ENCODE assay signal across 11 mouse cellular contexts in the genomic region with DNA sequence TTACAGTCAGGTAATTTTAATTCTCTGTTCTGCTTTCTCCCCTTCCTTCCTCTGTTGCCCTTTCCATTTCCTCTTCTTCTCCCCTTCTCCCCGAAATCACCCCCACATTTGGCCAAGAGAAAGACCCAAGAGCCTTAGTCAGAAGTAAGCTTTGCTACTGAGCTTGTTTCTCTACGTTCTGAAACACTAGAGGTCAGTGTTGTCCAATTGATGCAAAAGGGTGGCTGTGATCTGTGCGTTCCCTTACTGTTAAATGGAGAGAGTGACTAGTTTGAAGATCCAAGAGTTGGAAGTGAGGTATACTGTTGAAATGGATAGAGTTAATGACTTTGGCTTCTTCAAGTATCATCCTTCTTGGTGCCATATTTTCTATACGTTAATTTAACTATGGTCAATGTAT. TPM values are rescaled to one million over a fixed set of nuclear protein-coding genes. Genes with fewer than 3 reads are reported as not detected.
A peak's percentile ranks its signal among the peaks of the same experiment; 100 is the strongest.
DNase-seq lines count a peak whose midpoint lies in the region; ATAC-seq lines count a peak whose summit lies in the region.
"Had no signal": no experiment of that assay in that cellular context is flagged by ENCODE, and none has a peak within 500 bp of the region (broad histone marks: within the 10 kb centered on the region; RNA-seq: fewer than 3 reads in every experiment).

No protein-coding gene starts in this region.

- no peak overlapping the region for H3K4me2 ChIP-seq in neural tube, embryonic 14.5 days (ENCODE audit: low read depth, low read length)

- intact Hi-C loops in left cerebral cortex, postnatal 36 days (cut with DNase I), result loop anchor here (5.0 to 10.0 kb wide), 3 partner anchors 816 to 1136 kb away; no protein-coding TSS in a partner anchor

- no peaks in the 10 kb centered on the region for H3K27me3 ChIP-seq in neural tube, embryonic 14.5 days (ENCODE audit: control insufficient read depth, insufficient read depth, low read length)

- H3K4me3 ChIP-seq in neural tube, embryonic 14.5 days (ENCODE audit: low read depth, low read length), result no peak overlapping the region

- peak; percentile 36 for DNase-seq in left cerebral cortex, adult 11 months (ENCODE audit: low spot score)
- DNase-seq in left cerebral cortex, postnatal 36 days (ENCODE audit: low spot score in 2 of 2), result no peak
- peak; percentile 46 for DNase-seq in ZHBTc4 (ENCODE audit: low read depth, low spot score)
- DNase-seq in frontal cortex, postnatal 10 days (ENCODE audit: low spot score in 2 of 2), result peak; percentile 5 to 15
- DNase-seq in heart, adult 8-10 months (ENCODE audit: low spot score), result no peak
- DNase-seq in kidney, postnatal 4 days, result no peak
- DNase-seq: heart, postnatal 10 days had no signal

- no peak overlapping the region for H3K27ac ChIP-seq in neural tube, embryonic 14.5 days (ENCODE audit: low read depth, low read length)

- no peaks in the 10 kb centered on the region for H3K4me1 ChIP-seq in neural tube, embryonic 14.5 days (ENCODE audit: control insufficient read depth, insufficient read depth, low read length)

- H3K36me3 ChIP-seq in neural tube, embryonic 14.5 days (ENCODE audit: control insufficient read depth, insufficient read depth, low read length), result no peaks in the 10 kb centered on the region

- H3K9ac ChIP-seq in neural tube, embryonic 14.5 days (replicated peaks; ENCODE audit: low read depth, low read length), result no peak overlapping the region

- H3K9me3 ChIP-seq in neural tube, embryonic 14.5 days (ENCODE audit: control insufficient read depth, low read length), result no peaks in the 10 kb centered on the region

- peak; percentile 73; the same call in 1 of the 2 replicates for ATAC-seq in neural tube, embryonic 14.5 days (ENCODE audit: low read depth)
- ATAC-seq in megakaryocyte progenitor cell, adult 5-6 weeks (replicated peaks; ENCODE audit: poor library complexity), result no peak

- 16% methylated on average over 4 of the region's 4 CpGs for WGBS in neural tube, embryonic 14.5 days

RNA-seq across cellular contexts. Expression of a gene that starts 1.5 kb away (rescaled TPM):
- 1 to 10 TPM; 5.4 to 8.4 TPM for total RNA-seq in left cerebral cortex, postnatal 36 days (2021)
- 3.4 and 4.3 TPM in 2 replicates for polyA plus RNA-seq in neural tube, embryonic 14.5 days (2014; fragmentation: Nextera tagmentation; extraction: Ambion mirVana)
- not detected for total RNA-seq in heart, adult 8-10 months (2022)
- not detected in 2 replicates for total RNA-seq in megakaryocyte progenitor cell, adult 5-6 weeks (2015)
- not detected in 2 replicates for total RNA-seq in megakaryocyte progenitor cell, adult 5-6 weeks (2017)
- total RNA-seq: heart, postnatal 10 days had no signal
- polyA plus RNA-seq: liver, embryonic 16.5 days; stomach, embryonic 16.5 days had no signal

RNA-seq across cellular contexts. Expression of a gene that starts 28.9 kb away (rescaled TPM):
- total RNA-seq in left cerebral cortex, postnatal 36 days (2021), result not detected
- not detected in 2 replicates for polyA plus RNA-seq in neural tube, embryonic 14.5 days (2014; fragmentation: Nextera tagmentation; extraction: Ambion mirVana)
- total RNA-seq in heart, adult 8-10 months (2022), result not detected
- not detected in 2 replicates for total RNA-seq in megakaryocyte progenitor cell, adult 5-6 weeks (2015)
- total RNA-seq in megakaryocyte progenitor cell, adult 5-6 weeks (2017), result not detected in 2 replicates
- total RNA-seq: heart, postnatal 10 days had no signal
- polyA plus RNA-seq: liver, embryonic 16.5 days; stomach, embryonic 16.5 days had no signal

Comparison
In these comparisons a context has a peak if more than half of its experiments do, and no peak if none do; other contexts are left out.
1. DNase-seq: peak in left cerebral cortex, adult 11 months (single experiment), ZHBTc4 (single experiment) and frontal cortex, postnatal 10 days (2 of 2); none in left cerebral cortex, postnatal 36 days (0 of 2), heart, adult 8-10 months (single experiment) and kidney, postnatal 4 days (0 of 2).
2. RNA of a gene that starts 1.5 kb away (total RNA-seq): 5.4 to 8.4 TPM in left cerebral cortex, postnatal 36 days; not detected in heart, adult 8-10 months and not detected in megakaryocyte progenitor cell, adult 5-6 weeks; every median in the first group is over 4 times any median in the second.